Mouse (Mus musculus) lung, postnatal 0 days (tissue): ENCODE data around the gene Ckmt2.

Source experiments
- CTCF ChIP-seq: IDR thresholded peaks from 2 replicates; pipeline ENCODE4 v1.5.1; 2016; ENCODE audit warnings: antibody characterized with exemption, mild to moderate bottlenecking
- EP300 ChIP-seq: IDR thresholded peaks from 2 replicates; pipeline ENCODE4 v1.6.1; 2016; ENCODE audit warnings: antibody characterized with exemption, mild to moderate bottlenecking, control low read depth

- TF ChIP-seq CTCF (no peak), EP300 (no peak)
These were observed 48.8 kb downstream of the Ckmt2 start for GRCm38 (mm10) chr13:91827876-91828275.
